Mouse (Mus musculus) liver, adult 2 months (tissue): ENCODE measurements around the gene Fars2.

Source experiments
- CTCF ChIP-seq: fragments of 200-500 bp; IDR thresholded peaks from 2 replicates; pipeline ENCODE4 v1.5.1; 2011; ENCODE audit warnings: low read depth, low read length, control low read depth
- POLR2A ChIP-seq: fragments of 200-500 bp; IDR thresholded peaks from 2 replicates; pipeline ENCODE4 v1.6.1; 2011; ENCODE audit warnings: low read length, control low read depth; ENCODE audit not compliant: insufficient read depth; ENCODE audit errors: extremely low read depth

DNA sequence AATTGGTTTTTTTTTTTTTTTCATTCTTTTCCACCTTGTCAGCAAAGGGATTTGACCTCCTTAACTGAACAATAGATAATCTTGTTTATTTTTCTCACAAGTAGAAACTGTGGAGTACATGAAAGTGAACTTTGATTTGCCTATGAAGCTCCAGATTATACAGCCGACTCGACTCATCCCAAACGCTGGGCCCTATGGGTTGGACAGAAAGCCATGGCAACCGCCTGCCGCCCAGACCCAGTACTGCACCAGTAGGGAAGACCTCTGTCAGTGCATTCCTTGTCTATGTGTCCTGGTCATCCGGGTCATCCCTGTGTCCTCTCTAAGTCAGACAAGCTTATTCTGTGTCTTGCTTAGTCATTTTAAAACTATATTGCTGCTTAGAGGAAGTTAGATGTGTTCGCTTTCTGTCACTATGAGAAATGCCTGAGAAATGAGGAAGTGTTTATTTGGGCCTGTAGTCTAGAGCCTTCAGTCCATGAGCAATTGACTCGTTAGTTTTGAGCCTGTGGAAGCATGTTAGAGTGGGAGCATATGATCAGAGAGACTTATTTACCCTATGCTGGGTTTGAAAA is 416.8 kb downstream of the Fars2 start:
- no peak for TF ChIP-seq CTCF
- no peak for TF ChIP-seq POLR2A
